Mouse (Mus musculus): Measurements from ENCODE around the gene Wasf2.

DNA sequence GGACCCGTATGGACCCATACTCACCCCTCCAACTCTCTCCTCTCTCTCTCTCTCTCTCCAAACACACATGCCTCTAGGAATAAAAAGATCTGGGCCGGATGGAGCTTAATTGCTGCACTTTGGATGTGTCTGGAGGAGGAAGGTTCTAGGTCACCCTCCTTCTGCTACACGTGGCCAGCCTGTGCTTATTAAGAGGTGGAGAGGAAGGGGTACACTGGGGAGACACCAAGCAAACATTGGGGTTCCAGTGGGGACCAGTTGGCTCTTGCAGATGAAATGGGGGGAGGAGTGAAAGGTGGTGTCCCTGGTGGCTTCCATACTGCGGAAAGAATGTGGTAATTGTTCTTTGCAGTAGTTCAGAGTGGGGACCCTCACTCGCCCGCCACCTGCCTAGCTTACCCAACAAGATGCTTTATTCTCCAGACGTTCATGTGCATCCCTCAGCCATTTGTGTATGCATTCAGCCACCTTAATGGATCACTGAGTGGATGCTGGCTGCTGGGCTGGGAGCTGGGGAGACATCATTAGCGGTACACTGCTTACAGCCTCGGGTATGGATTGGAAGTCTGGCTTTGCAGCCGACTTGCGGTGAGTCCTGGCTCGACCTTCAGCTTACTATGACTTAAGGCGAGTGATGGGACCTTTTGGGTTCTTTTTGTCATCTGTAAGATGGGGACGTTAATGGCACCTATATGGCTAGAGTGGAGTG is 14.4 kb upstream of the Wasf2 start:
- TF ChIP-seq CTCF (IDR thresholded peaks at IDR 0.05; ENCODE audit: extremely low read depth, insufficient read depth, low read length) (no peak), POLR2A (IDR thresholded peaks at IDR 0.05; ENCODE audit: extremely low read depth, insufficient read depth, low read length) (no peak)

All from cortical plate, adult 2 months (tissue).